Mouse (Mus musculus): Measurements from ENCODE around the gene Plxnd1. TPM values are rescaled to one million over a fixed set of nuclear protein-coding genes. Genes with fewer than 3 reads are reported as not detected.

Gene Plxnd1
- polyA plus RNA-seq, 1 experiment from 2014 or later: 62.4 TPM

- no peaks in the 10 kb centered on the region for H3K36me3 ChIP-seq (ENCODE audit: insufficient read depth, low read length)
- peak overlapping the region; percentile 73 for H3K4me2 ChIP-seq (replicated peaks; ENCODE audit: low read depth, low read length)
- no peak for ATAC-seq (ENCODE audit: low FRiP score, low TSS enrichment)
- peak overlapping the region; percentile 22 for H3K4me3 ChIP-seq (ENCODE audit: low read length)
- WGBS: 41% methylated on average over 9 of the region's 9 CpGs
- peak overlapping the region; percentile 39 for H3K9ac ChIP-seq (replicated peaks; ENCODE audit: low read length)
- H3K27ac ChIP-seq (ENCODE audit: low read length): peak overlapping the region; percentile 61
- H3K9me3 ChIP-seq (ENCODE audit: low read length): no peaks in the 10 kb centered on the region
- no peaks in the 10 kb centered on the region for H3K27me3 ChIP-seq (ENCODE audit: insufficient read depth, low read length)
- peaks cover 80% of the 10 kb centered on the region for H3K4me1 ChIP-seq (ENCODE audit: insufficient read depth, low read length)
Observed at GRCm38 (mm10) chr6:115985622-115986021, 9.2 kb downstream of the Plxnd1 start.

- H3K9ac ChIP-seq (replicated peaks; ENCODE audit: low read length): no peak overlapping the region
- H3K4me1 ChIP-seq (ENCODE audit: insufficient read depth, low read length): peaks cover 82% of the 10 kb centered on the region
- H3K27ac ChIP-seq (ENCODE audit: low read length): no peak overlapping the region; the same call in 1 of the 2 replicates
- peaks cover 9% of the 10 kb centered on the region; the same call in 1 of the 2 replicates for H3K36me3 ChIP-seq (ENCODE audit: insufficient read depth, low read length)
- H3K4me2 ChIP-seq (replicated peaks; ENCODE audit: low read depth, low read length): 0 out of 2 replicates have a peak overlapping the region, but pooled peaks have one; percentile 73
- ATAC-seq (ENCODE audit: low FRiP score, low TSS enrichment): no peak
- 57% methylated on average over 7 of the region's 7 CpGs for WGBS
- H3K27me3 ChIP-seq (ENCODE audit: insufficient read depth, low read length): no peaks in the 10 kb centered on the region
- no peaks in the 10 kb centered on the region for H3K9me3 ChIP-seq (ENCODE audit: low read length)
- no peak overlapping the region for H3K4me3 ChIP-seq (ENCODE audit: low read length)
Observed at GRCm38 (mm10) chr6:115984580-115984979, 10.2 kb downstream of the Plxnd1 start.

GRCm38 (mm10) chr6:115983306-115984038 is 11.3 kb downstream of the Plxnd1 start:
- H3K27ac ChIP-seq (ENCODE audit: low read length): peak overlapping the region; percentile 93
- H3K4me1 ChIP-seq (ENCODE audit: insufficient read depth, low read length): peaks cover 72% of the 10 kb centered on the region
- WGBS: 25% methylated on average over 12 of the region's 12 CpGs
- ATAC-seq (ENCODE audit: low FRiP score, low TSS enrichment): peak; percentile 62
- H3K36me3 ChIP-seq (ENCODE audit: insufficient read depth, low read length): peaks cover 12% of the 10 kb centered on the region
- H3K27me3 ChIP-seq (ENCODE audit: insufficient read depth, low read length): no peaks in the 10 kb centered on the region
- 0 out of 2 replicates have a peak overlapping the region, but pooled peaks have one; percentile 8 for H3K4me3 ChIP-seq (ENCODE audit: low read length)
- H3K9ac ChIP-seq (replicated peaks; ENCODE audit: low read length): peak overlapping the region; percentile 50
- H3K9me3 ChIP-seq (ENCODE audit: low read length): no peaks in the 10 kb centered on the region
- H3K4me2 ChIP-seq (replicated peaks; ENCODE audit: low read depth, low read length): peak overlapping the region; percentile 40

GRCm38 (mm10) chr6:115982889-115983288 is 11.9 kb downstream of the Plxnd1 start:
- Histone ChIP-seq H3K4me1 (ENCODE audit: insufficient read depth, low read length) (peaks cover 69% of the 10 kb centered on the region), H3K27ac (ENCODE audit: low read length) (peak overlapping the region; percentile 93), H3K9ac (replicated peaks; ENCODE audit: low read length) (peak overlapping the region; percentile 37), H3K4me2 (replicated peaks; ENCODE audit: low read depth, low read length) (peak overlapping the region; percentile 40), H3K36me3 (ENCODE audit: insufficient read depth, low read length) (peaks cover 13% of the 10 kb centered on the region), H3K27me3 (ENCODE audit: insufficient read depth, low read length) (no peaks in the 10 kb centered on the region), H3K4me3 (ENCODE audit: low read length) (0 out of 2 replicates have a peak overlapping the region, but pooled peaks have one; percentile 8), H3K9me3 (ENCODE audit: low read length) (no peaks in the 10 kb centered on the region)
- peak; percentile 24; the same call in 1 of the 2 replicates for ATAC-seq (ENCODE audit: low FRiP score, low TSS enrichment)
- WGBS: 26% methylated on average over 7 of the region's 7 CpGs

GRCm38 (mm10) chr6:115978596-115978995 is 16.2 kb downstream of the Plxnd1 start:
- no peak overlapping the region for H3K27ac ChIP-seq (ENCODE audit: low read length)
- no peak overlapping the region for H3K4me2 ChIP-seq (replicated peaks; ENCODE audit: low read depth, low read length)
- no peaks in the 10 kb centered on the region for H3K9me3 ChIP-seq (ENCODE audit: low read length)
- H3K4me1 ChIP-seq (ENCODE audit: insufficient read depth, low read length): peaks cover 36% of the 10 kb centered on the region
- no peak overlapping the region for H3K4me3 ChIP-seq (ENCODE audit: low read length)
- 73% methylated on average over 8 of the region's 8 CpGs for WGBS
- H3K36me3 ChIP-seq (ENCODE audit: insufficient read depth, low read length): peaks cover 35% of the 10 kb centered on the region
- no peak for ATAC-seq (ENCODE audit: low FRiP score, low TSS enrichment)
- H3K9ac ChIP-seq (replicated peaks; ENCODE audit: low read length): no peak overlapping the region
- H3K27me3 ChIP-seq (ENCODE audit: insufficient read depth, low read length): no peaks in the 10 kb centered on the region

GRCm38 (mm10) chr6:115977810-115978209 is 17.0 kb downstream of the Plxnd1 start:
- Histone ChIP-seq H3K9ac (replicated peaks; ENCODE audit: low read length) (no peak overlapping the region), H3K4me2 (replicated peaks; ENCODE audit: low read depth, low read length) (no peak overlapping the region), H3K36me3 (ENCODE audit: insufficient read depth, low read length) (peaks cover 35% of the 10 kb centered on the region), H3K9me3 (ENCODE audit: low read length) (no peaks in the 10 kb centered on the region), H3K27me3 (ENCODE audit: insufficient read depth, low read length) (no peaks in the 10 kb centered on the region), H3K4me1 (ENCODE audit: insufficient read depth, low read length) (peaks cover 36% of the 10 kb centered on the region), H3K27ac (ENCODE audit: low read length) (no peak overlapping the region), H3K4me3 (ENCODE audit: low read length) (no peak overlapping the region)
- 60% methylated on average over 15 of the region's 15 CpGs for WGBS
- peak; percentile 18; the same call in 1 of the 2 replicates for ATAC-seq (ENCODE audit: low FRiP score, low TSS enrichment)

- Histone ChIP-seq H3K27me3 (ENCODE audit: insufficient read depth, low read length) (no peaks in the 10 kb centered on the region), H3K27ac (ENCODE audit: low read length) (no peak overlapping the region), H3K4me1 (ENCODE audit: insufficient read depth, low read length) (peaks cover 44% of the 10 kb centered on the region), H3K9ac (replicated peaks; ENCODE audit: low read length) (no peak overlapping the region), H3K9me3 (ENCODE audit: low read length) (no peaks in the 10 kb centered on the region), H3K4me3 (ENCODE audit: low read length) (no peak overlapping the region), H3K36me3 (ENCODE audit: insufficient read depth, low read length) (peaks cover 39% of the 10 kb centered on the region), H3K4me2 (replicated peaks; ENCODE audit: low read depth, low read length) (no peak overlapping the region)
- no peak for ATAC-seq (ENCODE audit: low FRiP score, low TSS enrichment)
- WGBS: 87% methylated on average over 8 of the region's 8 CpGs
Observed at GRCm38 (mm10) chr6:115975606-115976005, 19.2 kb downstream of the Plxnd1 start.

GRCm38 (mm10) chr6:115973881-115974662 is 20.7 kb downstream of the Plxnd1 start:
- Histone ChIP-seq H3K36me3 (ENCODE audit: insufficient read depth, low read length) (peaks cover 38% of the 10 kb centered on the region), H3K9ac (replicated peaks; ENCODE audit: low read length) (no peak overlapping the region), H3K27ac (ENCODE audit: low read length) (no peak overlapping the region), H3K4me1 (ENCODE audit: insufficient read depth, low read length) (peaks cover 37% of the 10 kb centered on the region), H3K4me2 (replicated peaks; ENCODE audit: low read depth, low read length) (no peak overlapping the region), H3K27me3 (ENCODE audit: insufficient read depth, low read length) (no peaks in the 10 kb centered on the region), H3K4me3 (ENCODE audit: low read length) (no peak overlapping the region), H3K9me3 (ENCODE audit: low read length) (no peaks in the 10 kb centered on the region)
- 81% methylated on average over 16 of the region's 16 CpGs for WGBS
- no peak for ATAC-seq (ENCODE audit: low FRiP score, low TSS enrichment)

GRCm38 (mm10) chr6:115973139-115973875 is 21.5 kb downstream of the Plxnd1 start:
- 60% methylated on average over 15 of the region's 15 CpGs for WGBS
- H3K27ac ChIP-seq (ENCODE audit: low read length): no peak overlapping the region
- peaks cover 37% of the 10 kb centered on the region for H3K4me1 ChIP-seq (ENCODE audit: insufficient read depth, low read length)
- H3K36me3 ChIP-seq (ENCODE audit: insufficient read depth, low read length): peaks cover 34% of the 10 kb centered on the region
- ATAC-seq (ENCODE audit: low FRiP score, low TSS enrichment): no peak
- H3K27me3 ChIP-seq (ENCODE audit: insufficient read depth, low read length): no peaks in the 10 kb centered on the region
- no peak overlapping the region for H3K9ac ChIP-seq (replicated peaks; ENCODE audit: low read length)
- H3K4me2 ChIP-seq (replicated peaks; ENCODE audit: low read depth, low read length): no peak overlapping the region
- no peak overlapping the region for H3K4me3 ChIP-seq (ENCODE audit: low read length)
- H3K9me3 ChIP-seq (ENCODE audit: low read length): no peaks in the 10 kb centered on the region
